Mouse (Mus musculus): ENCODE measurements at regions not wholly inside any gene's neighbourhood (a gene's known extent, or its start where the extent isn't known, plus 50 kb on each side); places are given as distances from the start of the nearest gene placed in this dataset.

GRCm38 (mm10) chr5:43181475-43181874 lies 51.5 kb upstream of the Cpeb2 start:
- no peak for ATAC-seq (replicated peaks; ENCODE audit: low FRiP score, low TSS enrichment, poor library complexity, severe bottlenecking)
